Mouse (Mus musculus): Measurements from ENCODE around the gene Depdc1b. TPM values are rescaled to one million over a fixed set of nuclear protein-coding genes. Genes with fewer than 3 reads are reported as not detected.

Depdc1b gene
- total and polyA plus RNA-seq, 3 experiments, result 21.2 to 25.3 TPM; not detected in 1

DNA sequence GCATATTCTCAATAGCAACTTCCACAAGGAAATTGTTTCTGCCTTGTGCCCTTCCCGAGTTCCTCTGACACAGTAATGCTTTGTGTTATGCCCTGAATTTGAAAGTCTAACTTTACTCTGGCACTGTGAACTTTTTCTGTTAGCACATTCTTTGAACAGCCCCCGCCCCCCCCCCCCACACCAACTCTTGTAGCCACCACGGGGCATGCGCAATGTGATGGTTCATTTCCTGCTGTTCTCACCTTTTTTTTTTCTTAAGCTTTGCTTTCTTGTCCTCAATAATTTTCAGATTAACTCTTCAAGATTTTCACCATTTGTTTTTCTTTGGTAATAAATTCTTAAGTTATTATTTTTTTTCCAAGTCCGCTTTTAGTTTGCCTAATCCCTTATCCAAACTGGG lies 42.7 kb upstream of the Depdc1b start:
- H3K27me3 ChIP-seq (ENCODE audit: control insufficient read depth in 1 of 2, insufficient read depth in 2 of 2, low read length in 2 of 2), result peaks cover 2 to 7% of the 10 kb centered on the region in 2 experiments
- H3K79me2 ChIP-seq (ENCODE audit: control insufficient read depth, insufficient read depth, low read length, poor library complexity), result no peaks in the 10 kb centered on the region
- H3K4me3 ChIP-seq (ENCODE audit: control insufficient read depth in 1 of 2, insufficient read depth in 1 of 2, low read depth in 2 of 2, low read length in 2 of 2), result no peak overlapping the region
- no peaks in the 10 kb centered on the region for H3K9me3 ChIP-seq (replicated peaks; ENCODE audit: insufficient read depth, low read length)
- peaks cover 3 to 5% of the 10 kb centered on the region in 2 experiments; a peak in 2 of 4 replicates for H3K4me1 ChIP-seq (ENCODE audit: control insufficient read depth in 1 of 2, insufficient read depth in 2 of 2, low read length in 2 of 2)
- no peak for DNase-seq (ENCODE audit: low read depth, low spot score)
- TF ChIP-seq MEF2A (IDR thresholded peaks at IDR 0.05; ENCODE audit: extremely low read depth, insufficient replicate concordance, low read depth, low read length, poor library complexity, severe bottlenecking) (no peak), USF1 (IDR thresholded peaks at IDR 0.05; ENCODE audit: low read depth, low read length) (no peak), TAL1 (IDR thresholded peaks at IDR 0.05; ENCODE audit: low read length) (no peak), ZC3H11A (IDR thresholded peaks at IDR 0.05; ENCODE audit: low read depth, low read length) (no peak)
- H3K36me3 ChIP-seq (ENCODE audit: control insufficient read depth in 1 of 2, insufficient read depth in 2 of 2, low read length in 2 of 2), result peaks cover 0 to 3% of the 10 kb centered on the region in 2 experiments; a peak in 2 of 4 replicates
- no peak overlapping the region for H3K9ac ChIP-seq (ENCODE audit: control insufficient read depth, low read depth, low read length, poor library complexity, severe bottlenecking)
- no peak overlapping the region for H3K27ac ChIP-seq (ENCODE audit: control insufficient read depth, low read depth, low read length)

DNA sequence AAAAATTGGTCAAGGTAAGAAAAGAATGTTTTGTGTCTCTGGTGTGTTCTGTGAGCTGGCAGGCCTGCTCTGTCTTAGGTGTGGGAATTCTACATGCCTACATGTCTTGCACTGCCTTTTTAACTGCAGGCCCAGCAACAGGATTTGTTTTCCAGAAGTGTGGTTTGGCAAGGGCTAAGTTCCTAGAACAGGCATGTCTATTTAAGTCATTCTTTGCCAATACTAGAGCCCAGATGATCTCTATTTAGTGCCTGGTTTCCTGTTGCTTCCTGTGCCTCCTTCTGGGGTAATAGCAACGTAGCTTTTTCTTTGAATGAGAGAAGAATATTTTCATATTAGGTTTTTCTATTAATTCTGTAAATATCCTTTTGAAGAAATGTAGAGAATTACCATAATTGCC lies 39.6 kb upstream of the Depdc1b start:
- TF ChIP-seq TCF12 (IDR thresholded peaks at IDR 0.05; ENCODE audit: low read depth, low read length) (no peak), EP300 (IDR thresholded peaks at IDR 0.05; ENCODE audit: low read depth in 1 of 2, low read length in 2 of 2) (no peak), BHLHE40 (IDR thresholded peaks at IDR 0.05; ENCODE audit: borderline replicate concordance, low read depth, low read length) (no peak), RAD21 (IDR thresholded peaks at IDR 0.05; ENCODE audit: low read depth, low read length) (no peak), ZC3H11A (IDR thresholded peaks at IDR 0.05; ENCODE audit: low read depth, low read length) (no peak), USF1 (IDR thresholded peaks at IDR 0.05; ENCODE audit: low read depth, low read length) (no peak), E2F4 (IDR thresholded peaks at IDR 0.05; ENCODE audit: borderline replicate concordance, low read depth, low read length) (no peak), UBTF (IDR thresholded peaks at IDR 0.05; ENCODE audit: borderline replicate concordance, insufficient read depth, low read depth, low read length) (no peak), MAFK (IDR thresholded peaks at IDR 0.05; ENCODE audit: borderline replicate concordance, low read depth, low read length) (no peak), KAT2A (conservative IDR thresholded peaks at IDR 0.05; ENCODE audit: low read depth, low read length) (no peak), MYC (IDR thresholded peaks at IDR 0.05; ENCODE audit: low read depth, low read length) (no peak), JUND (IDR thresholded peaks at IDR 0.05; ENCODE audit: low read depth, low read length) (no peak), GABPA (IDR thresholded peaks at IDR 0.05; ENCODE audit: low read depth, low read length) (no peak), GATA1 (IDR thresholded peaks at IDR 0.05; ENCODE audit: low read depth, low read length) (no peak)
- Histone ChIP-seq H3K79me2 (ENCODE audit: control insufficient read depth, insufficient read depth, low read length, poor library complexity) (no peaks in the 10 kb centered on the region), H3K9ac (ENCODE audit: control insufficient read depth, low read depth, low read length, poor library complexity, severe bottlenecking) (no peak overlapping the region), H3K27ac (ENCODE audit: control insufficient read depth, low read depth, low read length) (no peak overlapping the region), H3K4me3 (ENCODE audit: control insufficient read depth in 1 of 2, insufficient read depth in 1 of 2, low read depth in 2 of 2, low read length in 2 of 2) (no peak overlapping the region), H3K9me3 (replicated peaks; ENCODE audit: insufficient read depth, low read length) (no peaks in the 10 kb centered on the region), H3K36me3 (ENCODE audit: control insufficient read depth in 1 of 2, insufficient read depth in 2 of 2, low read length in 2 of 2) (peaks cover 0 to 3% of the 10 kb centered on the region in 2 experiments; a peak in 2 of 4 replicates), H3K27me3 (ENCODE audit: control insufficient read depth in 1 of 2, insufficient read depth in 2 of 2, low read length in 2 of 2) (peaks cover 3 to 5% of the 10 kb centered on the region in 2 experiments), H3K4me1 (ENCODE audit: control insufficient read depth in 1 of 2, insufficient read depth in 2 of 2, low read length in 2 of 2) (peaks cover 3 to 5% of the 10 kb centered on the region in 2 experiments; a peak in 2 of 4 replicates)
- no peak for DNase-seq (ENCODE audit: low read depth, low spot score)

Measured in MEL (cell line).